Mouse (Mus musculus) hematopoietic stem cell, adult 5-6 weeks (primary cell): ENCODE results near the gene Dhx37. TPM values are rescaled to one million over a fixed set of nuclear protein-coding genes. Genes with fewer than 3 reads are reported as not detected.
"Not testable (repeated sequence)": the region's sequence is repeated elsewhere in the genome, so short reads cannot be mapped to it uniquely, and the experiment has no call there.

Source experiments
- ATAC-seq, 2 experiments: fragments of 125-278 bp in 1 of 2; replicated peaks in 1 of 2; 2 replicates each; pipeline ENCODE4 v1.8.0; 2016 to 2017; ENCODE audit warnings: inconsistent platforms in 2 of 2, mild to moderate bottlenecking in 2 of 2, moderate number of reproducible peaks in 2 of 2, low read depth in 1 of 2, moderate TSS enrichment in 1 of 2; ENCODE audit not compliant: low FRiP score in 2 of 2, poor library complexity in 2 of 2, severe bottlenecking in 2 of 2, insufficient read depth in 1 of 2, low TSS enrichment in 1 of 2
- total RNA-seq: library from RNA; stranded (forward); fragments of 172-1452, 232-1000 nt; gene quantifications from 2 replicates; pipeline ENCODE4 v1.2.3, GENCODE M21; 2017

Dhx37 gene
- total RNA-seq, 1 experiment from 2014 or later = 87.1 TPM

DNA sequence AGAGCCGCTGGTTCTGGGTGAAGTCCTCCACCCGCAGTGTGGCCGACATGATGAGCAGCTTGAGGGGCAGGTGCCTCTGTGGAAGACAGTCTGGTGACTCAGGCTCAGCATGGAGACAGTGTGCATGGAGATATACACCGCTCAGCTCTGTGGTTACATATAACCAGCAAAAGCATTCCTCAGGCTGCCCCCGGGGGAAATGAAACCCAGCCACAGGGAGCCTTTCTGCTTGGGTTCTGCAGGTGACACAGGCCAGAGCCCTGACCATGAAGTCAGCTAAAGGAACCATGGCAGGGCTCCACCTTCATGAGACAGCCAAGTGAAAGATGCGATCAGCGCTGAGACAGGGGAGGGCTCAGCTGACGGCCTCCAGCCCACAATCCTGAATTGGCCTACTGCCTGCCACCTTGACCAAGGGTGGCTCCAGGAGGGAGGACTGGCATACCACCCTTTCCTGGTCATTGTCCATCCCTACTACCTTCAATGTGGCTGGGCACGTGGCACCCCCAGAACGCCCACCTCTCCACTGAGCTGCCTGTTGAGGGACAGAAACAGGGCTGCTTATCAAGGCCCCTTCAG is 8.1 kb downstream of the Dhx37 start:
- ATAC-seq = no peak; a peak in 1 of 4 replicates

DNA sequence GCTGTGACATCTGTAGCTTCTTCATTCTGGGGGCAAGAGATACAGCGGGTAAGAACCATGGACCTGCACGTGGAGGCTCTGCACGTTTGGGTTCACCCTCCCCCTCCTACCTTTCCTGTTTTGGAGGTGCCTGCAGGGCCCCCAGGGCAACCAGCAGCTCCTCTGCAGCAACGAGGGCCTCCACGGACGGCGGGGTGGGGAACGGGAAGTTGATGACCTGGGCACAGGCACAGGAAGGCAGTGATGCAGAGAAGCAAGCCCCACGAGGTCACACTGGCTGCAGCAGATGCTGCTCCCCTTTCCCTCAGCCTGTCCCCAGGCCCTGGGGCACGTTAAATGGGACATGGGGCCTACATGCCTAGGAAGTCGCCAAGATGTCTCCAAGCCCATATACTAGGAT is 14.8 kb downstream of the Dhx37 start:
- peak; percentile 92 to 93 for ATAC-seq

DNA sequence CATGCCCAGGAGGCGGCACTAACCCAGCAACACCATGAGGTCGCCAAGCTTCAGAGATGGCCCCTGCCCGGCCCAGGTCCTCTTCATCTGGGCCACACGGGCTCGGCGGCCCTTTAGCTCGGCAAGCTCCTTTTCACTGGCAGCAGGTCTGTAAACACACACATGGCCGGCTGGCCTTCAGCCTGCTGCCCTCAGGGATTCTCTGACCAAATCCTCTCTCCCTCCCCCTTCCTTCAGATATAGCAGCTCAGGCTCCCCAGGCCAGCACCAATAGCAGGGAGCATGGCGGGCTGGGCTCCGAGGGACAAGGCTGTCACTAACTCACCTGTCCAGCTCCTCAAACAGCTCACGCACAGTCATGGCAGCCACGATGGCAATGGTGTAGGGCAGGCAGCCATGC is 15.3 kb downstream of the Dhx37 start:
- no peak; a peak in 1 of 4 replicates for ATAC-seq

DNA sequence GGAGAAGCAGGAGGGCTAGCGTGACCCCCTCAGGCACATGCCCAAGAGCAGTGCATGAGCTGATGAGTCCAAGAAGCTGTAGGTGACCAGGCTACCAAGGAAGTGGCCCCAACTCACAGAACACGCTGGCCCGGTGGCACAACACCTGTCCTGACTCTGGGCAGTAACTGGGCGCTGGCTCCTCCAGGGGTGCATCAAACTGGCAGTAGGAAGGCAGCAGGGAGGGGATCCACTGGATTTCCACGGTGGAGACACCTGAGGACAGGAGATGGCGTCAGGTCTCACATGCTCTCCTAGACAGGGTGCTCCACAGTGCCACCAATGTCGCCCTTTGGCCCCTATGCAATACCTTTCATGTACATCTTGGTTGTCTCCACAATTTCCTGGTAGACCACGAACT is 17.7 kb downstream of the Dhx37 start:
- ATAC-seq = no peak

DNA sequence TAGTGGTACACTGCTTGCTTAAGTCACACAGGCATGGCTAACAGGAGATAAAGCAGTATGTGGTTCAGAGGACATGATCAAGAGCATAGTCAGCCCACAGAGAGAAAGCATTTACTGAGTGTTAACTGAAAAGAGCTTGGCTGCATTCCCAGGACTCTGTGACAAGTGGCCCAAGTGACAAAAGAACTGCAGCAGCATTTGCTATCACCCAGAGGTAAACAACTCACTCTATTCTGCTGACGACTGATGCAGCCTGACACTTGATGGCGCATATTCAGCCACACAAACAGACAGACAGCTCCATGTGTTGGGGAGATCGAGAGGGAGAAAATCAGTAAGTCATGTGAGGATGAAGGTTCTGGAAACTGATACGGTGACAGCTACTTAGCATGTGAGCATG is 20.2 kb downstream of the Dhx37 start:
- no peak for ATAC-seq

DNA sequence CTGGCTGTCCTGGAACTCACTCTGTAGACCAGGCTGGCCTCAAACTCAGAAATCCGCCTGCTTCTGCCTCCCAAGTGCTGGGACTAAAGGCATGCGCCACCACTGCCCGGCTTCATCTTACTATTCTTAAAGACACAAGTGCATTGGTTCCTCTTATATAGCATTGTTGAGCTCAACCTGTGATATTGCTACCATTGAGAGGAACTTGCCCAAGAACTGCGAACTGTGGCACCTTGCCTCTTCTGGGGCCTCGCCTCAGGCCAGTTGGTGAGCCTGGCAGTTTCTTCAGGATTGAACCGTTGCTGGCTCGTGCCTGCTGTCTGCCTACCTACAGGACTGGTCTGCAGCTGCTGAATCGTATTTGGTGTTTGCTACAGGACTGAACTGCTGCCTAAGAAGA is 21.4 kb downstream of the Dhx37 start:
- not testable (repeated sequence) for ATAC-seq

DNA sequence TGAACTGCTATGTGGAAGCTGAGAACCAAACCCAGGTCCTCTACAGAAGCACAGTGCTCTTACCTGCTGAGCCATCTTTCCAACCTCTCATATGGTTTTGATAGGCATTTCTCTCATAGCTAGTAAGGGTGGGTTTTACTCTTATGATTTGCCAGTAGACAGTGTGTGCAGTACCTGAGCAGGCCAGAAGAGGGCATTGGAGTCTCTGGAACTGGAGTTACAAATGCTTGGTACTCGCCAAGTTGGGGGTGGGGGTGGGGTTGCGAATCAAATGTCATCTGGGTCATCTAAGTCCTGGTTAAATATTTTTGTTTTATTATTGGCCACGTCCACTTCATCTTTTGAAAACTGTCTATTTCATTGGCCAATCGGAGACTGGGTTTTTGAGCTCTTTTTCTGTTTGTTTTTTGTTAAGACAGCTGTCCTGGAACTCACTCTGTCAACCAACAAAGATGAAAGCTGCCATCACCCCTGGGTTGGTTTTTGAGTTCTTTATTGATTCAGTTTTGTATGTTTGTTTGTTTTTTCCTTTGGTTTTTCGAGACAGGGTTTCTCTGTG is 21.9 kb downstream of the Dhx37 start:
- peak in 1 of 2 experiments; percentile 43; a peak in 1 of 4 replicates for ATAC-seq

DNA sequence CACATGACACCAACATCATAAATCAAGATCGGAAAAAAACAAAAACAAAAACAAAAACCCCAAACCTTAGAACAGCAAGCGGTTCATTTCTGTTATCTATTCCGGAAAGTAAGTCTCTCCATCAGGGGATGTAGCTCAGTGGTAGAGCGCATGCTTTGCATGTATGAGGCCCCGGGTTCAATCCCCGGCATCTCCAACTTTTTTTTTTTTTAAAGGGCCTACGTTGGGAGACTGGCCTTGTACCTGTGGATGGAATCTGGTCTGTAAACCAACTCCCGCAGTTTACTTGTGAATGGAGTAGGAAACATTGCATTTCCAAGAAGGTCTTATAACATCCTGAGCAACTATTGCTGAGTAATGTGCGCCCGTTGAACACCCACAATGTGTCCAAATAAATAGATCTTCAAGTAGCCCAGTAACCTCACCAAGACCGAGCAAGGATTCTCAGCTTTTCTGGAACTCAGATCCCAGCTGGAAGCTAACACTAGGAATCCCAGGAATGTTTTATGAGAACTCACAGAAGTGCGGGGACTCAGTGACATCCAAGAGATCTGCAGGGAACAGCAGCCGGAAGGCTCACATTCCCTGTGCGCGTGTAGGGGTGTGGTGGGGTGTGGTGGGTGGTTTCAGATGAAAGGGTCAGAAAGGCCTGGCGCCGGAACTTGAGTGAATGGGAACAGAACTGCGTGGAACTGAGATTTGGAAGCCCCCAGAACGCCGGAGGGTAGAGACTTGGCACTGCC is 24.4 kb downstream of the Dhx37 start:
- no peak for ATAC-seq

DNA sequence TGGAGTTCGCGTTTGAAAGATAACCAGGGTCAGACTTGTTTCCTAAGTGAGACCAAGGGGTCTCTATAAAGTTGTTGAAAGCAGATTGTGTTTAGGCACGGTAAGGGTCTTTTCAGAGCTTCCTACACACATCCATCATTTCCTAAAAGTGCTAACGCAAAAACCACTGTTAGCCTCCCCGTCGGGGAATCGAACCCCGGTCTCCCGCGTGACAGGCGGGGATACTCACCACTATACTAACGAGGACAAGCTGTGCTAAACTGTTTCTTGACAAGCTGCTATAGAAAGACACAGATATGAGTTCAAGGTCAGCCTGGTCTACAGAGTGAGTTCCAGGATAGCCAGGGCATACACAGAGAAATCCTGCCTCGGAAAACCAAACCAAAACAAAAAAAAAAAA is 25.1 kb downstream of the Dhx37 start:
- ATAC-seq = peak; percentile 3 to 15; a peak in 3 of 4 replicates

DNA sequence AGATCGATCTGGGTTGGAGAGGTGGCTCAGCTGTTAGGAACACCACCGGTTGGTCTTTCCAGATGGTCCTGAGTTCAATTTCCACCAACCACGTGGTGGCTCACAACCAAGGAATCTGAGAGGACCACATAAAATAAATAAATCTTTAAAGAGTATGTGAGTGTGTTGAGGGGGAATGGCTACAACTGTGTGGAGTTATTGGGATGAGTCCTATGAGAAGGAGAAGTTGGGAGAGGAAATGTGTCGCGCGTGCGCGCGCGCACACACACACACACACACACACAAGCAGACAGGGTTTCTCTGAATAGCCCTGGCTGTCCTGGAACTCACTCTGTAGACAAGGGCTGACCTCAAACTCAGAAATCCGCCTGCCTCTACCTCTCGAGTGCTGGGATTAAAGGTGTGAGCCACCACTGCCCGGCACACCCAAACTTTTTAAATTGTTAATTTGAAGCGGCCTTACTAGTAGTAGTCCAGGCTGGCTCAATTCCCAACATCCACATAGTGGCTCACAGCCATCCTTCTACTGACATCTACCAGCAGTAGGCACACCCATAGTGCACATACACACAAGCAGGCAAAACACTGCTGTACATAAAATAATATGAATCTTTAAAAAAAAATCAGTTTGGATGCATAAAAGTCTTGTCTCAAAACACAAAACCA is 25.9 kb downstream of the Dhx37 start:
- ATAC-seq = no peak

DNA sequence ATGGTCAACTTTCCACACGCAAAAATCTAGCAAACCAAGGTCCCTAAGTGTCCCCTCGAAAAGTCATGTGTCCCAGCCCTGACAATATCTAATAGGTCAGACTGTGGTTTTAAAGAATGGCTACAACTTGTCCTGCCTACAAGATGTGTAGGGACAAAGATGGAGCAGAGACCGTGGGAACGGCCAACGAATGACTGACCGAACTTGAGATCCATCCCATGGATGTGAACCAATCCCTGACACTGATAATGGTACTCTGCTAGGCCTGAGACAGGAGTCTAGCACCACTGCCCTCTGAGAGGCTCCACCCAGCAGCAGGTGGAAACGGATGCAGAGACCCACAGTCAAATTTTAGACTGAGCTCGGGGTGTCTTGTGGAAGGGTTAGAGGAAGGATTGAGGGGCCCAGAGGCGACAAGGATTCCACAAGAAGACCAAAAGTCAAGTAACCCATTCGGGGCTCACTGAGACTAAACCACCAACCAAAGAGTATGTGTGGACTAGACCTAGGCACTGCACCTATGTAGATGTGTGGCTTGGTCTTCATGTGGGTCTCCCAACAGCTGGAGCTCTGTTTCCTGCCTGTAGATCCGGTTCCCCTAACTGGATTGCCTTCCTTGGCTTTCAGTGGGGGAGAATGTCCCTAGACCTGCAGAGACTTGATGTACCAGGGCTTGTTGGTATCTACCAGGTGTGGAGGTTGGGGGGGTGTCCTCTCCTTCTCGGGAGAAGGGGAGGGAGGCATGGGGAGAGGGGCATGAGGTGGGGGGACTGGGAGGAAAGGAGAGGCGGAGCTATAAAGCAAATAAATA is 26.7 kb downstream of the Dhx37 start:
- no peak for ATAC-seq

DNA sequence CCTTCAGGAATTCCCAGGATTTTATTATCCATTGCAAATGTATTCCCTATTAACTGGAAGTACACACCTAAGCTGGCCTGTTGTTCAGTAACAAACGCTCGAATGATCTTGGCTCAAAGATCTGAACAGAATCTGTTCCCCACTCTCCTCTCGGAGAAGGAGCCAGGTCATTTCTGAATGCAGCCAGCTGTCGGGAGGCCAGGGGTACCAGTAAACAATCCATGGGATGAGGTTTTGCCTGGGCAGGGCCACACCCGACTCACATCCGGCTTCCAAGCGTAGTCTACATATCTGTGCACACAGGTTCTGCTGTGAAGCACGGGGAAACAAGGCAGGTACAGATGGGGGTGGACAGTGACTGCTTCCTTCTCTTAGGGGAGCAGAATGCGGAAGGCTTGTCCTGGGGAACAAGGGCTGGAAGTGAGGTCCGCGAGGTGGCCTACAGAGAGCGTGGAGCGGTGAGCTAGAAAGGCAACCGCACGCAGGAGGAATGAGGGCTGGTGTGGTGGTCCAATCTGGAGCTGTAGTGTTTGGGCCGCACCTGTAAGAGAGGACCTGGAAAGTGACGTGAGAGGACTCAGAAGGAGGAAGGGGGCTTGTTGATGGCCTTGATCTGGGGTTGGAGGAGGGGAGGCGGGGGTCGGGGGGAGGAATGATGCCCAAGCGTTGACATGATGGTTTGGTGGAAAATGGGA is 27.5 kb downstream of the Dhx37 start:
- ATAC-seq = peak; percentile 24 to 27; a peak in 3 of 4 replicates

DNA sequence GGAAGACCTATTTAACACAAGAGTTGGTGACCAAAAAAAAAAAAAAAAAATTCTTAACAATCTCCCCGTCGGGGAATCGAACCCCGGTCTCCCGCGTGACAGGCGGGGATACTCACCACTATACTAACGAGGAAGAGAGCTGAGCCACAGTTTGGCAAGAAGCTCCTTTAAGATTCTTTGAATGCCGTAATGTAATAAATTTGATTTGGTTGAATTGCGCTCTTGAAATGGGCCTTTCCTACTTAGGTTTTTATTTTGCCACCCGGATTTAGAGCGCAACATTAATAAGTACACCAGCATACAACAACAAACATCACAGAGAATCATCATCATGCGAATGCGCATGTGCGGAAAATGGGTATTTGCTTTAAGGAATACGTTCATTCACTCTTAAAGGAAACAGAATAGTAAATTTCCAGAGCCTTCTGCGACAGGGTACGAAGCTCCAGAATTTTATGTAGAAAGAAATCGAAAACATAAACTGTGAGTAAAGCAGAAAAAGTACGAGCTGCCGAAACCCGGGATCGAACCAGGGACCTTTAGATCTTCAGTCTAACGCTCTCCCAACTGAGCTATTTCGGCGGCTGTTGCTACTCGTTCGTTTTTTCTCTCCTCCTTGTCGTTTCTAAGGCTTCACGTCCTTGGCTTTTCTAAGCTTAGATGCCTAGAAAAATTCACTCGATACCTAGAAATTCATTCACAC is 28.2 kb downstream of the Dhx37 start:
- peak; percentile 29 to 40; a peak in 3 of 4 replicates for ATAC-seq

DNA sequence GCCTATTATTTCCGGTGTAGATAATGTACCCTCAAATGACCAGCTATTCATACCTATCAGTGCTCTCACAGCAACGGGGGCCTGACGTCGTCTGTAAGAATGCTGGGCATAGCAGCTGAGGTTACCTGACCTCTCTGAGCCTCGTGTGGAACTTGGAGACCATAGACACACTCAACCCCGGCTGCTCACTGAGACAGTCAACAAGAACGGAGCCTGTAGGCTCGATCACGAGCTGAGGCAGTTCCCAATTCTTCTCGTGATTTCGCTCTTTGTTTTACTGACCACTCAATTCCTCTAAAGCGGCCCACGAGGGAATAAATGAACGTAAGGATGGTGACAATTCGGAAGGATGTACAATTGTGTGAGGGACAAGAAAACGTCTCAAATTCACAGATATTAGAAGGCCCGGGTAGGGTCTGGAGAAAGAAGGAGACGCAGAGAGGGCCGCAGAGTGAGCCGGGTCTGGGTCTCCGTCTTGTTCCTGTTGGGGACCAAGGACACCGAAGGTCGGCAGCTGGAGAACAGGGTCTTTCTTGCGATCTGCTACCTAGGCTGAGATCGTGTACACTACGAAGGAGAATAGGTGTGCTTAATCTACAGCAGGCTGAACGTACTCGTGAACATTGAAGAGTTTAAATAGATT is 28.9 kb downstream of the Dhx37 start:
- peak; percentile 24 to 36; a peak in 2 of 4 replicates for ATAC-seq

DNA sequence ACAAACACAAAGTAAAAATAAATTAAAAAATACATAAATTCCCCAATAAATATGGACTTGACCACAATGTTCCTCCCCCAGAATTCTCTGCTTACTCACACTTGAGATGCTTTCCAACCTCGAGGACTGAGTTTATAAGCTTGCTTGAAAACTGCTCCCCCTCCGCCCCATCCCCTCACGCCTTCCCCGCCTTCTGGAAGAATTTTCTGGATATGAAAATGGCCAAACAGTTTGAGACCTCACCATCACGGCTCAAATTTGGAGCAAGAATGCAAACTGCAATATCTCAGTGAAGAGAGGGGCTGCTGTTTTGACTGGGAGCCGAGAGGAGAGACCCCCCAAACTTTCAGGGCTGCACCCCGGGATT is 29.4 kb downstream of the Dhx37 start:
- no peak for ATAC-seq
